Mouse (Mus musculus) ES-Bruce4 (cell line): ENCODE results near the gene Ube2h.

Experiments used
- CTCF ChIP-seq: IDR thresholded peaks from one replicate; pipeline ENCODE4 v1.8.1; 2011; ENCODE audit warnings: low read depth, low read length
- EP300 ChIP-seq: IDR thresholded peaks from 2 replicates; pipeline ENCODE4 v1.6.1; 2011; ENCODE audit warnings: low read depth, low read length; ENCODE audit not compliant: insufficient read depth
- POLR2A ChIP-seq: IDR thresholded peaks from one replicate; pipeline ENCODE4 v1.8.1; 2011; ENCODE audit warnings: low read length; ENCODE audit not compliant: insufficient read depth

DNA sequence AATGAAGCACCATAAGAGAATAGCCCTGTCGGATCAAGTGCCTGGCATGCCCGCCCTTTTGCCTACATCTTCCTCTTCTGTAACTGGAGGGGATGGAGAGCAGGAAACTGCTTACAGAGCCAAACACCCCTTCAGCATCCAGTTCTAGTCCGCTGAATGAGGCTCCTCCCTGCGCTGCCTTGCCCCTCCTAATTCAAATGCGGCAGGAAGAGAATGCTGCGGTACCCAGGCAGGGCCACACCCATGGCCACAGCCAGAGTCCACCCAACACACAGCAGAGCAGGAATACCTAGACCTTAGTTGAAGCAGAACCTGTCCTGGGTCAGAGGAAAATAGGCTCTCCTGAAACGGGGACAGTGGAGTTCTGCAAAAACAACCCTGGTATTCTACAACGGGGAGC, 133.1 kb downstream of the Ube2h start:
- TF ChIP-seq EP300 (no peak), CTCF (no peak), POLR2A (no peak)
